25 mouse cellular contexts compared by ENCODE assay signal in the genomic region with DNA sequence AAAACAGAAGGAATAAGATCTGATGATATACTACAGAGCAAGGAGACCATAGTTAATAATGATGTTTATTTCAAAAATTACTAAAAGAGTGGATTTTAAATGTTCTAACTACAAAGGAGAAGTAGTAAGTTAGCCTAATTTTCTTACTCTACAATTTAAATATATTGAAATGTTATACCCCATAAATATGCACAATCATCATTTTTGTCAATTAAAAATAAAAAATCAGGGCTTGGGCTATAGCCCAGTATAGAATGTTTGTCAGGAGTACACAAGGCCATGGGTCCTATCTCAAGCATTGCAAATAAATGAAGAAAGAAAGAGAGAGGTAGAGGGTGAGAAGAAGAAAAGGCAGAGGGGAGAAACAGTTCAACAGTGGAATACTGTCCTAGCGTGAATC.
"Had no signal": no experiment of that assay in that cellular context is flagged by ENCODE, and none has a peak within 500 bp of the region (broad histone marks: within the 10 kb centered on the region; RNA-seq: fewer than 3 reads in every experiment).

No protein-coding gene starts in this region.

- H3K27ac ChIP-seq: embryonic facial prominence, embryonic 10.5 days; embryonic facial prominence, embryonic 12.5 days; embryonic facial prominence, embryonic 13.5 days; embryonic facial prominence, embryonic 15.5 days; forebrain, embryonic 10.5 days; forebrain, embryonic 12.5 days; forebrain, embryonic 13.5 days; forebrain, embryonic 15.5 days; gastrocnemius, adult 2 months; heart, adult 2 months; heart, embryonic 10.5 days had no signal

- H3K27me3 ChIP-seq: embryonic facial prominence, embryonic 12.5 days; embryonic facial prominence, embryonic 13.5 days; embryonic facial prominence, embryonic 15.5 days; forebrain, embryonic 12.5 days; forebrain, embryonic 13.5 days; forebrain, embryonic 15.5 days had no signal

- H3K4me1 ChIP-seq: embryonic facial prominence, embryonic 15.5 days; forebrain, embryonic 12.5 days; forebrain, embryonic 13.5 days; forebrain, embryonic 15.5 days had no signal

- DNase-seq: cerebellum, adult 9-11 months; cerebellum, postnatal 10 days; cerebellum, postnatal 14 days; cerebellum, postnatal 25 days; cerebellum, postnatal 36 days; embryo, embryonic 11 days; forebrain, postnatal 0 days; gastrocnemius, adult 2 months; gastrocnemius, postnatal 10 days; gastrocnemius, postnatal 14 days; gastrocnemius, postnatal 25 days; gastrocnemius, postnatal 36 days; heart, adult 11 months; heart, adult 18-20 months; heart, adult 2 months had no signal

- H3K36me3 ChIP-seq: embryonic facial prominence, embryonic 10.5 days; embryonic facial prominence, embryonic 12.5 days; embryonic facial prominence, embryonic 13.5 days; embryonic facial prominence, embryonic 15.5 days; forebrain, embryonic 10.5 days; forebrain, embryonic 12.5 days; forebrain, embryonic 15.5 days; heart, embryonic 10.5 days had no signal

- H3K4me2 ChIP-seq: embryonic facial prominence, embryonic 12.5 days; embryonic facial prominence, embryonic 13.5 days; embryonic facial prominence, embryonic 15.5 days; forebrain, embryonic 12.5 days; forebrain, embryonic 13.5 days; forebrain, embryonic 15.5 days had no signal

- H3K9me3 ChIP-seq: embryonic facial prominence, embryonic 10.5 days; embryonic facial prominence, embryonic 12.5 days; embryonic facial prominence, embryonic 13.5 days; embryonic facial prominence, embryonic 15.5 days; forebrain, embryonic 10.5 days; forebrain, embryonic 12.5 days; forebrain, embryonic 13.5 days; forebrain, embryonic 15.5 days; heart, embryonic 10.5 days had no signal

- H3K9ac ChIP-seq: embryonic facial prominence, embryonic 12.5 days; embryonic facial prominence, embryonic 13.5 days; embryonic facial prominence, embryonic 15.5 days; forebrain, embryonic 12.5 days; forebrain, embryonic 13.5 days; forebrain, embryonic 15.5 days; forebrain, postnatal 0 days had no signal

- H3K4me3 ChIP-seq: embryonic facial prominence, embryonic 10.5 days; embryonic facial prominence, embryonic 12.5 days; embryonic facial prominence, embryonic 13.5 days; embryonic facial prominence, embryonic 15.5 days; erythroblast, embryonic 14.5 days; forebrain, embryonic 10.5 days; forebrain, embryonic 12.5 days; forebrain, embryonic 13.5 days; forebrain, embryonic 15.5 days; gastrocnemius, adult 2 months; heart, adult 2 months; heart, embryonic 10.5 days had no signal
